Mouse (Mus musculus) inflammation-experienced regulatory T-cells, adult 6 months (primary cell): ENCODE results near the gene Rin3. TPM values are rescaled to one million over a fixed set of nuclear protein-coding genes. Genes with fewer than 3 reads are reported as not detected.

Experiments
- ATAC-seq: one replicate; pipeline ENCODE4 v1.8.0; 2017
- polyA plus RNA-seq, 3 experiments: library from polyadenylated mRNA; unstranded; fragments of 100-300 nt; shearing (Covaris generic); gene quantifications; one replicate each; pipeline ENCODE4 v1.2.1; 2017

The Rin3 gene
- polyA plus RNA-seq, 3 experiments from 2014 or later, result 45.7 to 59.8 (median 53.3) TPM

DNA sequence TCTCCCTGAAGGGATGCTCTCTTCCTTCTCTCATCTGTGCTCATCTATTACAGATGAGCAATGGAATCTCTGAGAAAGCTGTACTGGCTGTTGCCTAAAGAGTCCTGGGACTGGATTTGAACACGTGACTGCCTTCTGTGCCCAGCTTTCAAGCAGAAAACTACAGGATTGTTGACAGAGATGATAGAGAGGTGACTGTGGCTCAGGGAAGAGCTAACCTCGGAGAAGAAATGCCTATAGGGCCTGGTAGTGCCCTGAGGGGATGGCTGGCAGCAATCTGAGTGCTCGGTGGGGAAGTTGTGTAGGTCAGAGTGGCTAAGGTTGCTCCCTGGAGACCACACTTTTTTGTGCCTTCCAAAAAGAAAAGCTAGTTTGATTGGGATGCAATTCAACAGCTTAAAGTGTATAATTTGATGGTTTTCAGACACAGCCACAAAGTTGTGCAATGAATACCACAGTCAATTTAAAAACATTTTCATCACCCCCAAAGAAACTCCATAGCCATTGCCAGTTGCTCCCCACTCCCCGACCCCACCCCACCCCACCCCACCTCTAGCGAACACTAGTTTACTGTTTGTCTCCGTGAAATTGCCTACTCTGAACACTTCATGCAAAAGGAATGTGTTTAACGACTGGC, 1.9 kb upstream of the Rin3 start:
- no peak for ATAC-seq

DNA sequence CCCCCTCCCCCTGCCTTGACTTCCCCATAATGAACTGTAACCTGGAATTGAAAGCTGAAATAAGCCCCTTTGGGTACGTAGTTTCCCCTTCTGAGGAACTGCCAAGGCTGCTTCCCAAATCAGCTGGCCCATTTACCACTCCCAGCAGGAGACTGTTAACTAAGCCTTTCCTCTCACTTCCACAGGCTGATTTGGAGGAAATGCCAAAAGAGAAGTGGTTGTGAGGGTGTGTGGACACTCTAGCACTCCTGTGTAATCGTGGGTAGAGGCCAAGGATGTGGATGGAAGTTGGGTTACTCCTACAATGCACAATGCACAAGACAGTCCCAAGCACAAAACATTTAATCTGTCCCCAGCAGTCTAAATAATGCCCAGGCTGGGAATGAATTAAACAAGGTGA, 722 bp upstream of the Rin3 start:
- peak; percentile 7 for ATAC-seq

DNA sequence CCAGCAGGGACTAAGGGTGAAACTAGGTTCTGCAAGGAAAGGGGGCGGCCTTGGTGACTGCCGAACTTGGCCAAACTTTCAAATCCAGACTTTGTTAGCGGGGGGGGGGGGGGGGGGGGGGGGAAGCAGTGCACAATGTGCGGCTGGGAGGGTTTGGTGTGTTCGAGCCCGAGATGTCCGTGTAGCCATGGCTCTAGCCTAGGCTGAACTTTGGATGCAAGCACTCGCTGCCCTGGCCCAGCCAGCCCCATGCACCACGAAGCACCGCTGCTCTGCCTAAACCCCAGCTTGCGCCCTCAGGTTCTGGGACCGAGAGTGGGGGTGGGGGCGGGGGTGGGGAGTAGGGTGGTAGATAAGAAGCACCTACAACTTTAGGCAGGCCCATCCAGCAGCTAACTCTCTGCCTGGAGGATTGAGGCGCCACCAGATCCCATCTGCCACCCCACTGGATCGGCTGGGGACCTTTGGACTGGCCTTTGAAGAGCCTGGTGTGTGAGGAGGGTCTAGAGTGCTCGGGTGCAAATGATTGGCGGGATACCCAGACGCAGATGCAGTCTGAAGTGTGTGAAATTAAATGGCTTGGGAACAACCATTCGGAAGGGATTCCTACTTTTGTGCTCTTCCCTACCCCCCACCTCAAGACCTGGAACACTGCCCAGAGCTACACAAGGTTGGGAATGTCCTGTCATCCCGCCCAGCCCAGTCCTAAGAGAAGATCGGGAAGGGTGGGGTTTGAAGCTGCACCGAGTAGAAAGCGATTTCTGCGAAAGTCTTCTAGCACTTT, 827 bp downstream of the Rin3 start:
- no peak for ATAC-seq

DNA sequence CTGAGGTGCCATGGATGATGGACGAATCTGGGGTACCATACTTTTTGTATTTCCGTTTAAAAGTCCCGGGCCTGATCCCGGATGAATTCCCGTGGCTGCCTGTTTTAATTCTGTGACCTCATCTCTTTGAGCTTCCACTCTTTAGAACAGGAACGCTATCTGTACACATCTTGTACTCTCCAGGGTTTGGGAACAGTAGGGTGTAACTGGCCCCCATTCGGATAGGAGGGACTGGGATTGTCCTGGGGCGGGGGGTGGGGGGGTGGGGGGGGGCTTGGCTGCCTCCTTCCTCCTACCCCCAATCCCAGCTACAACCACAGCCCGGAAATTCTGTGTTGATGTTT, 1.4 kb downstream of the Rin3 start:
- ATAC-seq, result no peak

DNA sequence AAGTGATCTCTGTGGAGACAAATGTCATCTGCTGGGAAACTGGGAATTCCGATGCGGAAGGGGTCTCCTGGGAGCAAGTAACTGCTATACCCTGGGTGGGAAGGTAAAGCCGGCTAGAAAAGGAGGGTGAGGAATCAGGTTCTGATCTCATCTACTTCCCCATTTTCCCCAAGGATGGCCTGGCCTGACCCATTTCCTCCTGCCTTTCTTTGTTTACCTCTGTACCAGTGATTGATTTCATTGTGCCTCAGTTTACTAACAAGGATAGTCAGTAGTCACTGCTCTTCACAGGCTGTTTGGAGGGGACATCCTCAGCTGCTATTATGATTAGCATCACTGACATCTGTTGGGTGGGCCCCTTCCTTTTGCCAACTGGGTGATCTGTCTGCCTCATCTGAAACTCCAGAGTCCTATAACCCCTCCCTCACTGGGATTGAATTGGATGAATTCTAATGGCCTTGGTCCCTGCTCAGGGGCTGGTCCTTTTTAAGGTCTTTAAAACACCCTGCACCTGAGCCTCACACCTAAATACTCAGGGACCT, 1.8 kb downstream of the Rin3 start:
- ATAC-seq, result no peak

DNA sequence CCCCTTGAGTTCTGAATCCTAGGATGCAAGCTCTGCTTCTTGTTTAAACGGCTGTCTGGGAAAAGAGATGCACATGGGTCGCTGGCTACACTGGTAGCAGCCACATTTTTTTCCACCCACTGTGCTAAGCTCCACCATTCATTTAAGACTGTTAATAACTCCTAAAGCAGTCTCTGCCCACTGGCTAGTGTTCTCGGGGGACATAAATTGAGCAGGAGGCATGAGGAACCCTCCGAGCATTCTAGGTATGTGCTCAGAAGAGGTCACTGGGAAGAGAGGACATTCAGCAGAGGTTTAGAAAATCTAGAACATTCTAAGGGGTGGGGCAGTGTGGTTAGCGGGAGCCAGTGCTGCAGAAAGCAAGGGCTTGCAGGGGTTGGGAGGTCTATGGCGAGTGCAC, 2.5 kb downstream of the Rin3 start:
- ATAC-seq, result no peak

DNA sequence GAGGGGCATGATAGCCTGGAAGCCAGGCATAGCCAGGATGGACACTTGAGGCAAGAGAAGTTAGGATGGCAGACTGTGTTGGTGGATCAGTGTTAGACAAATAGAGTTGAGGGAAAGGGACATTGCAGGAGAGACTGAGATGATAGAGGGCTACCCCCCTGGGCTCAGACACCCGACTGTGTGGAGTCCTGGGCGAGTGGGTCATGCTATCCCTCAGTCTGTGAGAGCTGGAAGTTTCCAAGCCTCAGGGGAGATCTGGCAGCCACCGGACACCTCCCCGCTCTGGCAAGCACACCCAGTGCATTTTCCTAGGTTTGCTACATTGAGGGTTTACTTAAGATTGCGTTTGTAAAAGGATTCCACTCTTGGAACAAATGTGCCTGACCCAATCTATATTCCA, 2.9 kb downstream of the Rin3 start:
- no peak for ATAC-seq

DNA sequence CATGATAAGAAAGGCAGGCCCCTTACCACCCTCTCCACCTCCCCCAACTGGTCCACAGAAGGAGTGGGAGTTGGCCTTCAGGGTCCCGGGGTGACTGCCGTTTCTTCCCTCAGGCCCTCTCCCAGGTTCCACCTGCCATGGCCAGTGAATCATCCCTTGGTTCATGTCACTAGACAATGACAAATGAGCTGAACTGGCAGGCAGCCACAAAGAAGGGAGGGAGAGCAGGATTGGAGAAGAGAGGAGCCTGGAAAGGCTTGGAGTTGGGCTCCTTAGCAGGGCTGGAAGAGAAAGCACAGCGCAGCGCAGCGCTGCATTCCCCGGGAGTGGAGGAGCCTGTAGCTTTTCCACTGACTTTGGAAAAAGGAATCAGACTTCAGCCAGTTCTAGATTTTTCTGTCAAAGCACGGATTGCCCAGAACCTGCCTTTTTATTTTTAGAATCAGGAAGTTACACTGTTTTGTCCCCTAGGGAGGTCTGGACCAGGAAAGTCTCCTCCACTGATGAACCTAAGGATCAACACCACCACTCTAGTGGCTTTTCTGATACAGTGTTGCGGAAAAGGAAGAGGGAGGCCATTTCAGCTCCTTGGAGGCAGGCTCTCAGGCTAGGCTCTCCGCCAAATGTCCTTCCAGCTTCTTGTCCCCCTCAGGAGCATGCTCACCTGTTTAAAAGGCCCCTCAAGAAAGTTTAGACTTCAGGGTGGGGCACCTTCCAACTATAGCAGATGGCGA, 4.0 kb downstream of the Rin3 start:
- no peak for ATAC-seq

DNA sequence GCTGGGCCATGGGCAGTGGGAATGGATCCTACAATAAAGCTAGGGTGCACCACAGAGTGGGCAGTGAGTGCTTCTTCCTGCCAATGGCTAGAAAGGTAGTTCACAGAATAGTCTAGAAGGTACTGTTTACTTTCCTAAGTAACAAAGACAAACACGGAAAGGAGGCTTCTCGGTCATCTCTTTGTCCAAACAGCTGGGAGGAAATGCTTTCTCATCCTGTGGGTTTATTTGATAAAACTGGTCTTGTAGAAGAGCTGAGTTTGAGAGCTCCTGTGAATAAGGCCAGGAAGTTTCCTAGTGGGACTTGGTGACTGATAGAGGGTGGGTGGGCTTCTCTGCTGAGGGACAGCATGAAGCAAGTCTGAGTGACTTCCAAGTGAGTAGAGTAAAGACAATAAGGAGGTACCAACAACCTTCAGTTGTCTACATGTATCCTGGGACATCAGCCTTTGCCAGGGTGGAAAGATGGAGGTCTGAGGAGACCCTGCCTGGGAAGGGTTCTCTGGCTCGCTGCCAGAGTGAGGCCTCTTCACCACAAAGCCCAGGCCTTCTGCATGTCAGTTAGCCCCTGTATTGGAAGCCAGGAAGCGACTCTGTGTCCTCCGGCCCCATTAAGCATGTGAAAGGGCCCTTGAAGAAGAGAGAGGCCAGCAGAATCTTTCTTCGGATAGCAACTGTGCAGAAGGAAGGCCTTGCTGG, 5.2 kb downstream of the Rin3 start:
- no peak for ATAC-seq

DNA sequence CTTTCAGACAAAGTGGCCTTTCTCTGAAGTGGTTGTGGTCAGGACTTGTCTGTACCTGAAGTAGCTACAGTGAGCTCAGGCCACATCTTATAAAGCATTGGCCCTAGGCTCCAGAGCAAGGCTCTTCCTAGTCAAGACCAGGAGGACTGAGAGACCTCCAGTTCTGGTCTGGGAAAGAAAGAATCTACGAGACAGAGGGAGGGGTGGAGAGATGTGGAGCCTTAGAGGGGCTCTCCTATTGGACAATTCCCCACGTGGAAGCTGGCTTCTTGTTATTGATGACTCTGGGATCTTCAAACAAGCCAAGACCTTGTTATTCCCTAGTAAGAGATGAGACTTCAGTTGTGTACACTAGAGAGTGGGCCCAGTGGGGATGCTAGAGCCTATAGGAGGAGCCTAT, 6.0 kb downstream of the Rin3 start:
- no peak for ATAC-seq

DNA sequence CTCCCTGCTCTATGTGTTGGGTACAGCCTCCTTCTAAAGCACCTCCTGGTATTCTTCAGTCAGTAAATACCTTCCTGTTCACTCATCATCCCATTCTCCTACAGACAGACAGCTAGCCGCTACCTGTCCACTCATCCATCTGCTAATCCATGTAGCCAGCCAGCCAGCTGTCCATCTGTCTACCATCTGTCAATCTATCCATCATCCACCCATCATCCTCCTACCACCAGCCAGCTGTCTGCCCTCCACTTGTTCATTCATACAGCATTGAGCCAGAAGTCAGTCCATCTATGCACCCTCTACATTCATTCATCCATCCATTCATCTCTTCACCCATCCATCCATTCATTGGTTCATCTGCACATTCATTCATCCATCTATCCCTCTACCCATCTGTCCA, 6.7 kb downstream of the Rin3 start:
- no peak for ATAC-seq

DNA sequence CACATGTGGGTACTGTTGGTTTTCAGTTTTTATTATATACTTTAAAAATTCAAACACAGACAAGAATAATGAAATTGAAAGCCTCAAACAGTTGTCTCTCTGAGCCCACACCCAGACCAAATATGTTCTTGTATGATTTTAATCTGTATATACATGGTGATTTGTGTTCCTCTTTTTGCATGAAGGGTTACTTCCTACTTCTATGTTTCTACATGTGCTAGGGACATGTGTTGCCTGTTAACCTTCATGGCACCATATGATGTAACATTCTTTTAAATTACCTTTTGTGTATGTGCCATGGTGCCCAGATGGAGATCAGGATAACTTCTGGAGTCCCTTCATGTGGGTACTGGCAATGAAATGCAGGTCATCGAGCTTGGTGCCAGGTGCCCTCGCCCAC, 7.8 kb downstream of the Rin3 start:
- no peak for ATAC-seq

DNA sequence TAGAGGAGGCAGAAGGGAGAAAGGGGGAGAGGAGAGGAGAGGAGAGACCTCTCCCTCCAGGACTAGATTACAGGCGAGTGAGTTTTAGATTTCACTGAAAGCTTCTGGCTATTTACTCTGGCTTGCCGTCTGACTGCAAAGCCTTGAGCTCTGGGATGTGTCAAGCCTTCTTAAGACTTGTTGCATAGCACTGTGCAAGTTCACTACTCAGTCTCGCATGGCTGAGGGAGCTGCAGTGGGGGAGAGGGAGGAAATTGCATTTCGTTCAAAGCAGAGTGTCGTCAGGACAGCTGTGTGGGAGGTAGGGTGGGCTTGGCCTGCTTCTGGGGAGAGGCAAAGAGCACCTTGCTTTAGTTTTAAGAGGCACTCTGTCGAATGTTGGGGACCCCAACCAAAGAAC, 8.8 kb downstream of the Rin3 start:
- ATAC-seq, result no peak

DNA sequence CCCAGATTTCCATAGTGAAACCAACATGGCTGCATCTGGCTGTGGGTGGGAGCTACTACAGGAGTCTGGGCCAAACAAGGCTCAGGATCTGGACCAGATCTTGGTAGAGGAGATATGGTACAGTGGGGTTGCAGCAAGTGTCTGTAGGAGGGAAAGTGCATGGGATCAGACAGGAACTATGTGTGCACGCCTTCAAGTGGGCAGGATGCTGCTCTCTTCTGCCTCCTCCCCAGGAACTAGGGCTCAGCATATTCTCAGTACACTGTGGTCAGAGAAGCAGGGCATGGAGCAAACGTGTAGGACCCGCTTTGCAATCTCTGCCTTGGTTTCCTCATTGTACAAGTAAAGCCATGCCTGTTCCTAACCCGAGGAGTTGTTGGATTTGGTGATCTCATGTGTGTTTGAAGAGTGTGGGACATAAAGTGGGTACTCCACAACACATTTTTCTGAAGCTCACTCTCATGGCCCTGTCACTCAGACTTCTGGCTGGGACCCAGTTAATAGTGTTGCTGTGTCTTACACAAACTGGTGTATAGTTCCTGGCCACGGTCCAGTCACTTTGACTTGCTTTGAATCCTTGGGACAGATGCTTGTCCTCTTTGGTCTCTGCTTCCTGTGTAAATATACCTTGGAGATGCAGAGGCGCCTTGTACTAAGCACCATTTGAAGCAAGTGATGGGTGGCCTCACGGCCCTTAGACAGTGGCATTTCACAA, 9.8 kb downstream of the Rin3 start:
- ATAC-seq, result no peak

DNA sequence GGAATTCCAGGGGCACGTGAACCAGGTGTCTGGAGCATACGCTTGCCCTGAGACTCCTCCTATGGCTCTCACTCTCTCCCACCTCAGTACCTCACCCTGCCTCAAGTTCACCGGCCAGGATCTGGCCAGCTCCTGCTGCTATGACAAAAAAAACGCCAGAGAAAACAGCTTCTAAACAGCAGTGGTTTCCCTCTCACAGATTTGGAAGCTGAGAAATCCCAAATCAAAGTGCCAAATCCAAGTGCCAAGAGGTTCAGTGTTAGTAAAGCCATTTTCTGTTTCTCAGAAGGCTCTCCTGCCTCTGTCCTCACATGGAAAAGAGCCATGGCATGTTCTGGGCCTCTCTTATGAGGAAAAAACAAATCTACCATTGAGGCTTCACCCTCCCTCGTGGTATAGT, 11.8 kb downstream of the Rin3 start:
- ATAC-seq, result no peak

DNA sequence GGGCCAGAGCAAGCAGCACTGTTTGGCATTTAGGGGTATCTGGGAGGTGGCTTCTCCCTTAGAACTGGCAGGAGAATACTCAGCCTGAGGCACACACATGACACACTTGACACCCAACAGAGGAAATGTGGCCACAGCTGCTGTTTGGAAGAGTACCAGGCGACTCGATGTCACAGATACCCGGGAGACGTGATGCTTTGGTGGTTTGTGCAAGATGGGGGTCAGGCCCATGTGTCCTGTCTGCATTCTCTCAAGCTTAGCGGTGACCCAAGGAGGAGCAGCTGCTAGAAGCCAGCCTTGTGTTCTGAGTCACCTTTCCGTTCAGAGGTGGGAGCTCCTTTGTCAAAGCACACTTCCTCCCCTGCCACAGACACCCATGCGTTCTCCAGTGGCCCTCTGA, 12.4 kb downstream of the Rin3 start:
- peak; percentile 80 for ATAC-seq

DNA sequence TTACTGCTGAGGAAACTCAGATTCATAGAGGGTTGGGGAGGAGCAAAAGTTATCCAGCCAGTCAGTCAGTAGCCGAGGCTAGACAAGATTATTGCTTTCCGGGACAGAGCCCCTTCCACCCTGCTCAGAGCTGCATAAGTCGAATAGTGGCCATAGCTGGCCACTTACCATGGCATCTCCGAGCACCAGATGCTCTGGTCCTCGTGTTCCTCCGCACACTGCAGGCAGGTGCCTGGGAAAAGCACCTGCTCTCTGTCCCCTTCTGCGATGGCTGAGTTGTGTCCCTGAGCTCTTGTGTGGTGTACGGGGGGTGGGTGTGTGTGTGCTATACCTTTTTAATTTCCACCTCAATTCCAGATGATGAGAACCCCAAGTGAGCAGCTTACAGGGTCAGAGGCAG, 12.8 kb downstream of the Rin3 start:
- ATAC-seq, result no peak

DNA sequence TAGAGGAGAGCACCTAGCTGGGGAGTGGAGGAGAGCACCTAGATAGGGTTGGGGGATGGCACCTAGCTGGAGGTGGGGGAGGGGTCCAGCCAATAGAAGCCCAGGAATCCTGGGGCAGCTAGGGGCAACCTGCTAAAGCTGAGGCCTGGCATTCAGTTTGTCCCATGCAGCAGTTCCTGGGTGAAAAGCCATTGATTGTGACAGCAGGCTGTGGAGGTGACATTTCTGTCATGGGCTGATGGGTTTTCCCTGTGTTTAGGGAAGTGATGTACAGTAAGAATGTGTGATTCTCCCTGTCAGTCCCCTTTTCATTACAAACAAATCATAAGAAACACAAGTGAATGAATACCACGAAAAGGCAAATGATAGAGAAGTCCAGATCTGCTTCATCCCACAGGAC, 13.5 kb downstream of the Rin3 start:
- no peak for ATAC-seq

DNA sequence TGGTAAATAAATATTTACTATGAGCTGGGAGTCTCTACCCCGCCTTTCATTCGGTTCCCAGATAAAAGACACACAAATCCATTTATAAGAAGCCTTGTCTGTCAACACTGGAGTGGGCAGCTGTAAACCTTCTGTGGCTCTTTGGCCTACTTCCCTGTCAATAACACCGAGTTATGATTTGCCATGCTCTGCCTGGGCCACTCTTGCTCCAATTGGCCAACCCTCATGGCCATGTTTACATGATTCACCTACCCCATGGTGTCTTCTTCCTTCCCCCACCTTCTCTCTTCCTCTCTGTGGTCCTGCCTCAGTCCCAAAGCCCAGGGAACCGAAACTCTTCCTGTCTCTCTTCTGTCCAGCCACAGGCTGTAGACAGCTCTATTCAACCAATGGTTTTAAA, 14.1 kb downstream of the Rin3 start:
- no peak for ATAC-seq

DNA sequence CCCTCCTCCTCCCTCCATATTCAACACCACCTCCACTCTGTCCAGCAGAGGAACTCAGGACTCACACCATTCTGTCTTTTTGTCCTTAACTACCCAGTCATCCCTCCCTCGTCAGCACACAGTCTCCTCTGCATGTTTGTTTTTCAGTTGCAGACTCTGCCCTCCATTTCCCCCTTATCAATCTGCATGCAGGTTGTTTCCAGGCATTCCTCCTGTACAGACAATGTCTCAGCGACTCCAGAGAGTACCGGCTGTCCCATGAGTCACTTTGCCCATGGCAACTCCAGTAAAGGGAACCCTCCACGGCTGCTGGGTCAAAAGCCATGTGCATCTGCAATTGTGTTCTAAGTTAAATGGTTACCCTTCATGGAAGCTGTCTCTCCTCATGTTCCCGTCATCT, 16.4 kb downstream of the Rin3 start:
- no peak for ATAC-seq

DNA sequence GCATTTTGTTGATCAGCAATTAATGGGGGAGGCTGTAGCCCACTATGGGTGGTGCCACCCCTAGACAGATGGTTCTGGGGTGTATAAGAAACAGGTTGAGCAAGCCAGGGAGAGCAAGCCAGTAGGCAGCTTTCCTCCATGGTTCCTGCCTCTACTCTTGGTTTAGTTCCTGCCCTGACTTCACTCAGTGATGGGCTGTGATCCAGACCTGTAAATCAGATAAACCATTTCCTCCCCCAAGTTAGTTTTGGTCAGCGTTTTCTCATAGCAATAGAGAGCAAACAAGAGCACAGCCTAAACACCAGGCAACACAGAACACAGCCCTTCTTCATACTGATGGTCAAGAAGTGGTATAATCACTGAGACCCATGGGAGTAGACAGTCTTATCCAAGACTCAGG, 18.7 kb downstream of the Rin3 start:
- ATAC-seq, result no peak

DNA sequence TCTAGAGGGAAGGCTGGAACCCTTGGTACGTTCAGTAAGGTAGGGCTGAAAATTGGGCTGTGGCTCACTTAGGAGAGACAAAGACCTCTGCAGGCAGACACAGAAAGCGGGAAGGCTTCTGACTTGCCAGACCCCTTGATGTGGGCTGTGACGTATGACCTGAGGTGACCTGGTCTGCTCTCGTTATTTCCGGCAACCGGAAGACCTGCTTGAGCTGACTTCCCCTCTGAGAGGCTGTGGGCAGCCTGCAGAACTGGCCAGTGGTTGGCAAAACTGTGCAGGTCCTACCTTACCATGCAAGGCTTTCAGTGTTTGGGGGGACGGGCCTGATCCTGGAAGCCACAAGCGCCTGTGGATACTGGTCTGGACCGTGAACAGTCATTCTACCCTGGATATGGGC, 19.5 kb downstream of the Rin3 start:
- ATAC-seq, result no peak
